Mouse (Mus musculus): ENCODE results near the gene Snx30.
A peak's percentile ranks its signal among the peaks of the same experiment; 100 is the strongest.

Gene Snx30

GRCm38 (mm10) chr4:59823470-59823869 is 17.8 kb downstream of the Snx30 start:
- DNase-seq (ENCODE audit: low spot score in 2 of 2) = no peak

GRCm38 (mm10) chr4:59824860-59825259 is 19.2 kb downstream of the Snx30 start:
- no peak for DNase-seq (ENCODE audit: low spot score in 2 of 2)

GRCm38 (mm10) chr4:59825634-59826033 is 20.0 kb downstream of the Snx30 start:
- DNase-seq (ENCODE audit: low spot score in 2 of 2) = peak in 1 of 2 experiments; percentile 35

- no peak for DNase-seq (ENCODE audit: low spot score in 2 of 2)
Observed at GRCm38 (mm10) chr4:59826381-59826780, 20.7 kb downstream of the Snx30 start.

GRCm38 (mm10) chr4:59829072-59829471 is 23.4 kb downstream of the Snx30 start:
- no peak for DNase-seq (ENCODE audit: low spot score in 2 of 2)

- DNase-seq (ENCODE audit: low spot score in 2 of 2) = no peak
Observed at GRCm38 (mm10) chr4:59831038-59831437, 25.4 kb downstream of the Snx30 start.

- DNase-seq (ENCODE audit: low spot score in 2 of 2) = no peak
Observed at GRCm38 (mm10) chr4:59832810-59833209, 27.2 kb downstream of the Snx30 start.

GRCm38 (mm10) chr4:59837659-59838058 is 32.0 kb downstream of the Snx30 start:
- DNase-seq (ENCODE audit: low spot score in 2 of 2) = no peak

DNA sequence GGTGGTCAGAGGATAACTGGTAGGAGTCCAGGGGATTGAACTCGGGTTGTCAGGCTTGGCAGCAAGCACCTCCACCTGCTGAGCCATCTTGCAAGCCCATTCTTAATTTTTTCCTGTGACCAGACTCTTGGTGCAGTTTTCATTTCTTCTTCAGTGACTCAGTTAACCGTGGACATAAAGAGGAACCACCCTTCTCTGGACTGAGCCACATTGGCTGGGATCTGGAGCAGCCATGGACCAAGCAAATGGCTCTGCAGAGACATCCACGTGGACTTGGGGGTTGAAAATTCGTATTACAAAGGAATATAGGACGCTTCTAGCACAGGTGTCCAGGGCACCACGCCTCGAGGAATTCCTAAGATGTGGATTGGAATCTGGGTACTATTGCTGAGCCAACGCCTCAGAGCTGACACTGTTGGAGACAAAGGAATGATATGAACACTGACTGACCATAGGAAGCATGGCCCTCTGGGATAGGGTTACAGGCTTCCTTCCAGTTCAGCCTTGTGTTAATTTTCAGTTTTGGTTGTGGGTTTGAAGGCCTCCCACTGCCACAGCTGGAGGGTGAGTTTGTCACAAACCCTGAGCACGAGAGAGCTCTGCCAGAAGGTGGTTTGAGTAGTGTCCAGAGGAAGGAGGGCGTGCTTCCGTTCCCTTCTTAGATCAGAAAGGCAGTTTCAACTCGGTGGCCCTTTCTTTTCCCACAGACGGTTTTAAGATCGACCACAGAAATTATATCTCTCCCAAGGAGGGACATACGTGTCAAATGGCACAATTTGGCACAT is 39.0 kb downstream of the Snx30 start:
- no peak for DNase-seq (ENCODE audit: low spot score in 2 of 2)

- no peak for DNase-seq (ENCODE audit: low spot score in 2 of 2)
Observed at GRCm38 (mm10) chr4:59845245-59845637, 39.6 kb downstream of the Snx30 start.

DNA sequence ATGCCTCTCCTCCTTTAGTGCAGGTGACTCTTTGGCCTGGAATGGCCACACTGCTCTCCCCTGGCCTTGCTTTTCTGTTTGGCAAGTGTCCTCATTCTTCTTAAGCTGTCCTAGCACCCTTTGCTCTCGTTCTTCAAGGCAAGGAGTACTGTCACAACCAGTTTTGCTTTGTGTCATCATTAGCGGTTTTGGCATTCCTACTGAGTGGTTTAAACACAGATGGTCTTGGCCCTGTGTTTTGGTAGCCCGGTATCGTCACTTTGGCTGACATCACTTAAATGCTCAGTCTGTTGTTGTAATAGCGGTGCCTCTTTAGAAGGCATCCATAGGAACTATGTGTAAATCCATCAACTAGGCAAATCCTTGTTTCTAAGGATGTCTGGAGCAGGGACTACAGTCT is 41.8 kb downstream of the Snx30 start:
- no peak for DNase-seq (ENCODE audit: low spot score in 2 of 2)

DNA sequence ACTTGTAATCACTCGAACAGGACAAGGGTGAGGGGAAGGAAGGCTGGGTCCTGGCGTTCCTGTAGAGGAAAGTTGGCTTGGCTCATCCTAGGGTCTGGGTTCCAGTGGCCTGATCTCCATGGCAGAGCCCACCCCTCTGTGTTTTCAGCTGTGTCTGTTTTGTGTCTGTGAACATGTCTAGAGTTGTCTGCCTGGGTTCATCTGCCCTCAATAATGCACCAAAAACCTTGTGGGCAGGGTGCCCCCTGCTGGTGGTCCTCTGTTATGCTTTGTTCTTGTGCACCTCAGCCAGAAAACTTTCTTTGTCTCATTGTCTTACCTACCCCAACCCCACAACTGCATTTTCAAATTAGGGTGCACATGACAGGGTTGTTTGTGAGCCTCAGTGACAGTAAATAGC is 44.5 kb downstream of the Snx30 start:
- peak; percentile 62 to 83 for DNase-seq (ENCODE audit: low spot score in 2 of 2)

GRCm38 (mm10) chr4:59850886-59851623 is 45.4 kb downstream of the Snx30 start:
- DNase-seq (ENCODE audit: low spot score in 2 of 2) = no peak

DNA sequence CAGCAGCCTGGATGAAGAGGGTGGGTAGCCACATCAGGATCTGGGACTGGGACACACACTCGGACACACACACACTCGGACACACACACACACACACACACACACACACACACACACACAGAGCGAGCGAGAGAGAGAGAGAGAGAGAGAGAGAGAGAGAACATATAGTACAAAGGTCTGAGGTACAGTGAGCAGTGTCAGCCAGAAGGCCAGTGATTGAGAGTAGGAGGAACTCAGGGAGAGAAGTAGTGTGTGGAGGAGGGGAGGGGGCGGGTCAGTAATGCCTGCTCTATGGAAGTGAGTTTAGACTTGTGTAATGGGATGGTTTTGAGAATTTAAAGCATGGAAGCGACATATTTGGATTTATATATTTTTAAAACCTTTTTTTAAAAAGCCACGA is 47.5 kb downstream of the Snx30 start:
- DNase-seq (ENCODE audit: low spot score in 2 of 2) = no peak

- no peak for DNase-seq (ENCODE audit: low spot score in 2 of 2)
Observed at GRCm38 (mm10) chr4:59859693-59860425, 54.2 kb downstream of the Snx30 start.

- no peak for DNase-seq (ENCODE audit: low spot score in 2 of 2)
Observed at GRCm38 (mm10) chr4:59860431-59860830, 54.8 kb downstream of the Snx30 start.

DNA sequence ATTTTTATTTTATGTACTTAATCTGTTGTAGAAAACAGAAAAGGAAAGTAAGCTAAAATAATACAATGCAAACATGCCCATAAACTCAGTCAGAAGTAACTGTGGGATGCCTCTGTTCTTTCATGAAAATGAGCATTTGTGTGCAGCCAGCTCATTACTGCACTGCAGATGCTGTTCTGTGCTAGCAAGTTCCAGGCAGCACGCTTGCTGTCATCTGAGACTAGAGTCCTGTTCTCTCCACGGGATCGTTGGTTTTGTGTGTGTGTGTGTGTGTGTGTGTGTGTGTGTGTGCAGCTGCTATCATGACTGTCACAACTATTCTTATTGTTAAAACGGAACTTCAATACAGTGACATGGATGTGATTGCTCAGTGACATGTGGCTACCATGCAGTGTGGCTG is 56.2 kb downstream of the Snx30 start:
- no peak for DNase-seq (ENCODE audit: low spot score in 2 of 2)

GRCm38 (mm10) chr4:59862335-59862734 is 56.7 kb downstream of the Snx30 start:
- no peak for DNase-seq (ENCODE audit: low spot score in 2 of 2)

- DNase-seq (ENCODE audit: low spot score in 2 of 2) = no peak
Observed at GRCm38 (mm10) chr4:59863869-59864268, 58.2 kb downstream of the Snx30 start.

- no peak for DNase-seq (ENCODE audit: low spot score in 2 of 2)
Observed at GRCm38 (mm10) chr4:59868086-59868485, 62.4 kb downstream of the Snx30 start.

DNA sequence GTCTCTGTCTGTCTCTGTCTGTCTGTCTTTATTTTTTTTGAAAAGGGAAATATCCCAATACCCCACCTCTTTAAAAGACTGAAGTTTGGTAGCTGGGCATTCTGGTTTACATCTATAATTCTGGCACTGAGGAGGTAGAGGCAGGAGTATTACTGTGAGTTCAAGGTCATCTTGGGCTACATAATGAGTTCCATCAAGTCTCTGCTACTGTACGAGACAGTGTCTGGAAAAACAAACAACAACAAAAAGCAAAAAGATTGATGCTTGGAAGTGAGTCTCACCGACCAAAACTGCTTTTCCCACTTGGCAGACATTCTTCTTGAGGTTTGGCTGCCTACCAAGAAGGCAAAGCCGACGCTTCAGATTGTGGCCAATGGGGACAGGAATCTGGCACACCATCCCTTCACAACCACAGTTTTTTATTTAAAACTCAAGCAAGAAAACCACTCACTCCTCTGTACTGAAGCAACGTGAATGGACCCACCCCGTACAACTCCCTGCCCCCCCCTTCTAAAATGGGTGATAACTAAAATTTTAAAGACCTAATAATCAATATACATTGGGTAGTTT is 63.9 kb downstream of the Snx30 start:
- no peak for DNase-seq (ENCODE audit: low spot score in 2 of 2)

GRCm38 (mm10) chr4:59870433-59870832 is 64.8 kb downstream of the Snx30 start:
- no peak for DNase-seq (ENCODE audit: low spot score in 2 of 2)
